Mouse (Mus musculus) spleen, adult 18-20 months (tissue): ENCODE results near the gene Lhb.
A peak's percentile ranks its signal among the peaks of the same experiment; 100 is the strongest.
"Not testable (repeated sequence)": the region's sequence is repeated elsewhere in the genome, so short reads cannot be mapped to it uniquely, and the experiment has no call there.

Experiments
- DNase-seq, 2 experiments: peaks; one replicate each; pipeline ENCODE4 v3.0.0; 2022; ENCODE audit warnings: mixed read lengths in 2 of 2

Gene Lhb

GRCm38 (mm10) chr7:45455932-45456696, 35.5 kb downstream of the Lhb start:
- DNase-seq, result no peak

GRCm38 (mm10) chr7:45456721-45457203, 36.1 kb downstream of the Lhb start:
- DNase-seq, result no peak

GRCm38 (mm10) chr7:45457204-45458060, 36.8 kb downstream of the Lhb start:
- DNase-seq, result peak in 1 of 2 experiments; percentile 29

- peak; percentile 68 to 81 for DNase-seq
These were observed 38.3 kb downstream of the Lhb start for GRCm38 (mm10) chr7:45458748-45459563.

GRCm38 (mm10) chr7:45459564-45460140, 39.0 kb downstream of the Lhb start, which contains the start of gene Ftl1:
Gene Ftl1, minus strand, starts transcription at chr7:45459884.
- peak; percentile 87 to 94 for DNase-seq

GRCm38 (mm10) chr7:45460377-45460776, 39.8 kb downstream of the Lhb start:
- no peak for DNase-seq

GRCm38 (mm10) chr7:45460860-45461314, 40.3 kb downstream of the Lhb start:
- peak in 1 of 2 experiments; percentile 36 for DNase-seq

- no peak for DNase-seq
These were observed 40.7 kb downstream of the Lhb start for GRCm38 (mm10) chr7:45461326-45461725.

GRCm38 (mm10) chr7:45461781-45462180, 41.2 kb downstream of the Lhb start:
- no peak for DNase-seq

- no peak for DNase-seq
These were observed 41.7 kb downstream of the Lhb start for GRCm38 (mm10) chr7:45462325-45462724.

GRCm38 (mm10) chr7:45462868-45463267, 42.2 kb downstream of the Lhb start:
- DNase-seq, result not testable (repeated sequence)

- no peak for DNase-seq
These were observed 43.6 kb downstream of the Lhb start for GRCm38 (mm10) chr7:45463987-45464778.

GRCm38 (mm10) chr7:45465112-45465511, 44.5 kb downstream of the Lhb start:
- no peak for DNase-seq

GRCm38 (mm10) chr7:45465549-45465948, 44.9 kb downstream of the Lhb start:
- no peak for DNase-seq

- peak; percentile 91 to 96 for DNase-seq
These were observed 45.9 kb downstream of the Lhb start, which contains the start of gene Bax for GRCm38 (mm10) chr7:45466283-45467089. Gene Bax, minus strand, starts transcription at chr7:45466898.

- DNase-seq, result no peak
These were observed 46.6 kb downstream of the Lhb start for GRCm38 (mm10) chr7:45467090-45467670.

- peak; percentile 39 to 78 for DNase-seq
These were observed 50.2 kb downstream of the Lhb start for GRCm38 (mm10) chr7:45470869-45471268.
